Mouse (Mus musculus): ENCODE measurements around the gene Def8. TPM values are rescaled to one million over a fixed set of nuclear protein-coding genes. Genes with fewer than 3 reads are reported as not detected.

Gene Def8
- 10 to 100 TPM; 12.2 to 14.4 TPM for polyA plus RNA-seq (2017; shearing (Covaris generic))

GRCm38 (mm10) chr8:123423441-123423840 lies at the start of gene Def8:
TSS of gene Def8 (plus strand) at chr8:123423527.

GRCm38 (mm10) chr8:123406786-123407185 lies 16.5 kb upstream of the Def8 start, which contains the start of gene Mc1r:
TSS of gene Mc1r (plus strand) at chr8:123407107.

GRCm38 (mm10) chr8:123411246-123411645 lies 12.1 kb upstream of the Def8 start, which contains the start of gene Tubb3:
TSS of gene Tubb3 (plus strand) at chr8:123411424.

GRCm38 (mm10) chr8:123477737-123478258 lies 54.5 kb downstream of the Def8 start, which contains the start of gene Afg3l1:
TSS of gene Afg3l1 (plus strand) at chr8:123477903.

Other genes with a start within 250 kb of the Def8 start
- 1 to 10 TPM in 1 of 2 experiments, under 1 TPM in 1; 0.20 to 1.2 TPM for gene Dpep1, start 237.3 kb upstream of the Def8 start, polyA plus RNA-seq (2017; shearing (Covaris generic))
- 100 to 1,000 TPM; 175 to 188 TPM for gene Chmp1a, start 210.8 kb upstream of the Def8 start, polyA plus RNA-seq (2017; shearing (Covaris generic))
- 1 to 10 TPM in 1 of 2 experiments, not detected in 1; 2.7 TPM for gene Spata33, start 210.7 kb upstream of the Def8 start, polyA plus RNA-seq (2017; shearing (Covaris generic))
- gene Cdk10, start 198.7 kb upstream of the Def8 start, polyA plus RNA-seq (2017; shearing (Covaris generic)) = 10 to 100 TPM; 20.7 to 36.0 TPM
- 10 to 100 TPM; 11.6 to 15.1 TPM for gene Spata2l, start 187.3 kb upstream of the Def8 start, polyA plus RNA-seq (2017; shearing (Covaris generic))
- 10 to 100 TPM; 36.0 to 52.2 TPM for gene Zfp276, start 169.3 kb upstream of the Def8 start, polyA plus RNA-seq (2017; shearing (Covaris generic))
- gene Vps9d1, start 169.2 kb upstream of the Def8 start, polyA plus RNA-seq (2017; shearing (Covaris generic)) = 10 to 100 TPM; 26.5 to 35.1 TPM
- gene Fanca, start 105.0 kb upstream of the Def8 start, polyA plus RNA-seq (2017; shearing (Covaris generic)) = 10 to 100 TPM in 1 of 2 experiments, 1 to 10 TPM in 1; 7.3 to 13.6 TPM
- under 1 TPM in 1 of 2 experiments, not detected in 1; 0.12 TPM for gene Spire2, start 90.8 kb upstream of the Def8 start, polyA plus RNA-seq (2017; shearing (Covaris generic))
- gene Tcf25, start 49.8 kb upstream of the Def8 start, polyA plus RNA-seq (2017; shearing (Covaris generic)) = 100 to 1,000 TPM; 239 to 260 TPM
- gene Mc1r, start 16.4 kb upstream of the Def8 start, polyA plus RNA-seq (2017; shearing (Covaris generic)) = 1 to 10 TPM in 1 of 2 experiments, under 1 TPM in 1; 0.23 to 3.6 TPM
- gene Tubb3, start 12.1 kb upstream of the Def8 start, polyA plus RNA-seq (2017; shearing (Covaris generic)) = 1 to 10 TPM in 1 of 2 experiments, under 1 TPM in 1; 0.36 to 1.8 TPM
- gene Afg3l1, start 54.4 kb downstream of the Def8 start, polyA plus RNA-seq (2017; shearing (Covaris generic)) = 10 to 100 TPM; 59.4 to 71.1 TPM
- 1 to 10 TPM in 1 of 2 experiments, under 1 TPM in 1; 0.12 to 2.0 TPM for gene Dbndd1, start 91.9 kb downstream of the Def8 start, polyA plus RNA-seq (2017; shearing (Covaris generic))
- gene Gas8, start 95.3 kb downstream of the Def8 start, polyA plus RNA-seq (2017; shearing (Covaris generic)) = 1 to 10 TPM; 3.3 to 6.9 TPM
- gene Rhou, start 230.4 kb downstream of the Def8 start, polyA plus RNA-seq (2017; shearing (Covaris generic)) = under 1 TPM; 0.41 to 0.93 TPM

Measured in inflammation-experienced regulatory T-cells (primary cell).